Mouse (Mus musculus) neural tube, embryonic 14.5 days (tissue): ENCODE measurements around the gene Ttc13. TPM values are rescaled to one million over a fixed set of nuclear protein-coding genes. Genes with fewer than 3 reads are reported as not detected.
A peak's percentile ranks its signal among the peaks of the same experiment; 100 is the strongest.

ENCODE experiments used
- ATAC-seq: fragments of 200-750 bp; cut with Nextera tagmentation; 2 replicates; pipeline ENCODE4 v1.8.0; 2017; ENCODE audit warnings: low read depth, mild to moderate bottlenecking, moderate TSS enrichment, moderate library complexity
- H3K27ac ChIP-seq: fragments of 300-500 bp; sonication (generic); 2 replicates; pipeline ENCODE4 v1.5.1; 2014; ENCODE audit warnings: low read depth, mild to moderate bottlenecking, control low read depth, low read length, moderate library complexity, mixed read lengths
- H3K27me3 ChIP-seq: fragments of 300-500 bp; sonication (generic); 2 replicates; pipeline ENCODE4 v1.6.1; 2014; ENCODE audit warnings: low read length; ENCODE audit not compliant: control insufficient read depth, insufficient read depth
- H3K36me3 ChIP-seq: fragments of 300-500 bp; sonication (generic); 2 replicates; pipeline ENCODE4 v1.6.1; 2014; ENCODE audit warnings: low read length, mixed read lengths; ENCODE audit not compliant: control insufficient read depth, insufficient read depth
- H3K4me1 ChIP-seq: fragments of 300-500 bp; sonication (generic); 2 replicates; pipeline ENCODE4 v1.6.1; 2014; ENCODE audit warnings: low read length; ENCODE audit not compliant: control insufficient read depth, insufficient read depth
- H3K4me2 ChIP-seq: fragments of 300-500 bp; sonication (generic); 2 replicates; pipeline ENCODE4 v1.6.1; 2014; ENCODE audit warnings: mild to moderate bottlenecking, low read depth, low read length, control low read depth
- H3K4me3 ChIP-seq: fragments of 300-500 bp; sonication (generic); 2 replicates; pipeline ENCODE4 v1.5.1; 2014; ENCODE audit warnings: low read depth, low read length, control low read depth, mixed read lengths
- H3K9ac ChIP-seq: fragments of 300-500 bp; sonication (generic); replicated peaks from 2 replicates; pipeline ENCODE4 v1.6.1; 2014; ENCODE audit warnings: low read depth, mild to moderate bottlenecking, control low read depth, low read length, mixed read lengths
- H3K9me3 ChIP-seq: fragments of 300-500 bp; sonication (generic); 2 replicates; pipeline ENCODE4 v1.6.1; 2016; ENCODE audit warnings: low read length; ENCODE audit not compliant: control insufficient read depth
- WGBS: fragments of 180-500 bp; shearing (Covaris S2); extraction: QIAGEN DNeasy Blood & Tissue Kit; methylation state at CpG from one replicate; pipeline ENCODE4 v1.1.7; 2014; 5-methylcytosine and 5-hydroxymethylcytosine counted together
- polyA plus RNA-seq: library from polyadenylated mRNA; unstranded; fragments of >200 nt; fragmentation: Nextera tagmentation; extraction: Ambion mirVana; gene quantifications from 2 replicates; pipeline ENCODE4 v1.2.1, GENCODE M21; 2014

The Ttc13 gene
- polyA plus RNA-seq, 1 experiment from 2014 or later = 70.9 TPM

DNA sequence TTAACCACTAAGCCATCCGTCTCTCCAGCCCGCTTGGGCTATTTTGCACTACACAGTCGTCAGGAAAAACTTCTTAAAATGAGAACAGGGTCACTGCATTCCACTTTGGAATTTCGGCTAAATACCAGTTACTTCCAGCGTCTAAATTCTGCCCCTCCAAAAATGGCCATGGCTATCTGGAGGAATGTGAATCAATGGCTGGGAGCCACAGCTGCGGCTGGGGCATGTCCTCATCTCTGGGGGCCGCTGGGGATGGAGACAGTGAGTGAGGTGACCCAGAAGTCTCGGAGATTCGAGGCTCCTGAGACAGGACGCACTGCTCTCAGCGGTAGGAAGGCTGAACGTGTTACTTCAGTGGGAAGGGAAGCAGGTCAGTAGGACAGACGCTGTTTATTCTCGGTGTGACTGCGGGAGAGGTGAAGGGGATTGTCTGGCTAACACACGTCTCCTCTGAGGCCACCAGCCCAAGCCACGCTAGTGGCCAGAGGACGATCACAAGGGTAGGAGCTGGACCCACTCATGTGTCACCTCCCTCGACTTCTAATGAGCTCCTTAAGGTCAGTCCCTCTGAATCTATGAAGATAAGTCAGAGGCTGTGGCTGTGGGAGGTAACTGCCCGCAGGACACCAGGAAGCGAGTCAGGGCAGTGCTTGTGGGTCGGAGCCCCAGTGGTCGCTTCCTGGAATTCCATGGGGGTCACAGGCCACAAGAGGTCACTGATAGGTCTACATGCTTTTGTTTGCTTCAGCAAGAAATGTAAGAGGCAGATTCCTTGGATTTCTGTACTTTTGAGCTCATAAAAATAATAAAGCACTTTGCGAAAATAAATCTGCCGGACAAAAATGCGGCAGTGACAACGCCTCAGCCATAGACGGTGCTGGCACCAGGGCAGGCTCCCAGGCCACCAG, 68.0 kb downstream of the Ttc13 start:
- Histone ChIP-seq H3K27me3 (no peaks in the 10 kb centered on the region), H3K4me1 (peaks cover 24% of the 10 kb centered on the region), H3K36me3 (no peaks in the 10 kb centered on the region), H3K27ac (no peak overlapping the region), H3K4me3 (no peak overlapping the region), H3K4me2 (no peak overlapping the region), H3K9ac (no peak overlapping the region), H3K9me3 (no peaks in the 10 kb centered on the region)
- ATAC-seq = no peak
- WGBS = 71% methylated on average over 28 of the region's 28 CpGs

DNA sequence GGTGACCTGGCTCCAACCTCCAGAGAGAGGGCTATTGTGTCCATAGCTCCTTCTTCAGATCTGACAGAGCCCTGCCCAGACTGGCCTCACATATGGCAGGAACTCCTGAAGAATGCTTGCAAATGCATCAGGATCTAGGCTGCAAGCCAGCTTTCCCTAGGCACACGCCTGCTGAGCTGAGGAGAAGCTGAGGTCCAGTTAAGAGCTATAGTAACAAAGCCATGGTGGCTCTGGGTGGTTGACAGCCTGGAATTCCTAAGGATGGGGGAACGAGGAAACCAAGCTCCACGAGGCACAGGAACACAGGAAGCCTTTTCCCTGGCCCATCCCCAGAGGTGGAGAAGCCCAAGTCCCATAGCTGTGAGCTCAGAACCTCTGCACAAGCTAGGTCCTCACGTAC, 69.2 kb downstream of the Ttc13 start:
- Histone ChIP-seq H3K4me1 (0 out of 2 replicates have a peak, but pooled peaks cover 14% of the 10 kb centered on the region), H3K9me3 (no peaks in the 10 kb centered on the region), H3K27ac (peak overlapping the region; percentile 34; the same call in 1 of the 2 replicates), H3K27me3 (no peaks in the 10 kb centered on the region), H3K4me2 (no peak overlapping the region), H3K9ac (no peak overlapping the region), H3K4me3 (no peak overlapping the region), H3K36me3 (no peaks in the 10 kb centered on the region)
- WGBS = 40% methylated on average over 4 of the region's 4 CpGs
- peak; percentile 38; the same call in 1 of the 2 replicates for ATAC-seq

DNA sequence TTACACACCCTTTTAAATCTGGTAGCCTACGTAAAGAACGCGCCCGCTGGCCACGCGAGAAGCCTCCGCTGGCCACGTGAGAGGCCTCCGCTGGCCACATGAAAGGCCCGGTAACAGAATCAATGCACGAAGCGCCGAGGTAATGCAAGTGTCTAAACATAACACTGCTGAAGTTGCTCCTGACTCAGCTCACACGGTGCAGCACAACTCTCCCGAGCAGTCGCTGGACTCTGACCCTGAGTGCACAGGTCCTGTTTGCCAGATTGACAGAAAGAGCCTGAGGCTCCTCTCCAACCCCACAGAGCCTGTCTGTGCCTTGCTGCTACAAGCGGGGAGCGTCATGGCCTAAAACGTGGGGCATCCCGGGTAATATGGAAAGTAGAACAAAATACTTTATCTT, 70.0 kb downstream of the Ttc13 start:
- Histone ChIP-seq H3K27me3 (no peaks in the 10 kb centered on the region), H3K27ac (no peak overlapping the region), H3K9ac (no peak overlapping the region), H3K36me3 (no peaks in the 10 kb centered on the region), H3K4me1 (0 out of 2 replicates have a peak, but pooled peaks cover 14% of the 10 kb centered on the region), H3K4me2 (no peak overlapping the region), H3K9me3 (no peaks in the 10 kb centered on the region), H3K4me3 (no peak overlapping the region)
- ATAC-seq = no peak
- WGBS = 93% methylated on average over 20 of the region's 20 CpGs

DNA sequence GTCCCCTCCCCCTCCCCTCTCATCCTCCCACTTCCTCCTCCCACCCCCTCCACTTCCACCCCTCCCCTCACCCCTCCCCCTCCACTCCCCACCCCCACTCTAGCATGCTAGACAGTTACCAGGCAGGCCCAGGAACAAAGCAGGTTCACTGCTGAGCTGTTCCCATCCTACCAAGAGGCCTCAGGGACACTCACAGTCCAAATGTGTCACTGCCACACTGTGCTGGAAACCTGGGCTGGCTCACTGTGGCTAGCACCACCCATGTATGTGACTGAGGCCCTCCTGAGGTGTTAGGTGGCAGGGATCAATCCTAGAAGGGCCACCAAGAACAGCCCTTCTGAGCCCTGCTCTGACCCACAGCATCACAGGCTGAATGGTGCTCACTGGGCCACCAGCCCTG, 73.5 kb downstream of the Ttc13 start:
- Histone ChIP-seq H3K27ac (peak overlapping the region; percentile 60; the same call in 1 of the 2 replicates), H3K9ac (no peak overlapping the region), H3K27me3 (no peaks in the 10 kb centered on the region), H3K9me3 (no peaks in the 10 kb centered on the region), H3K4me1 (peaks cover 22% of the 10 kb centered on the region), H3K4me3 (no peak overlapping the region), H3K36me3 (no peaks in the 10 kb centered on the region), H3K4me2 (no peak overlapping the region)
- no peak for ATAC-seq

- 40% methylated on average over 18 of the region's 18 CpGs for WGBS
- no peaks in the 10 kb centered on the region for H3K36me3 ChIP-seq
- H3K9ac ChIP-seq = peak overlapping the region; percentile 41; the same call in 1 of the 2 replicates
- H3K27ac ChIP-seq = peak overlapping the region; percentile 66
- H3K4me2 ChIP-seq = peak overlapping the region; percentile 8; the same call in 1 of the 2 replicates
- ATAC-seq = peak; percentile 67
- no peaks in the 10 kb centered on the region for H3K9me3 ChIP-seq
- no peaks in the 10 kb centered on the region for H3K27me3 ChIP-seq
- no peak overlapping the region for H3K4me3 ChIP-seq
- H3K4me1 ChIP-seq = peaks cover 16% of the 10 kb centered on the region
Observed at GRCm38 (mm10) chr8:124643540-124644339, 78.0 kb downstream of the Ttc13 start.

GRCm38 (mm10) chr8:124641599-124641998, 80.2 kb downstream of the Ttc13 start:
- no peak overlapping the region for H3K4me3 ChIP-seq
- H3K27me3 ChIP-seq = no peaks in the 10 kb centered on the region
- H3K4me2 ChIP-seq = no peak overlapping the region
- H3K9ac ChIP-seq = no peak overlapping the region
- H3K4me1 ChIP-seq = peaks cover 16% of the 10 kb centered on the region
- no peak overlapping the region for H3K27ac ChIP-seq
- ATAC-seq = no peak
- no peaks in the 10 kb centered on the region for H3K9me3 ChIP-seq
- H3K36me3 ChIP-seq = peaks cover 16% of the 10 kb centered on the region
- WGBS = 97% methylated on average over 8 of the region's 8 CpGs

GRCm38 (mm10) chr8:124635247-124635502, 86.6 kb downstream of the Ttc13 start:
- no peak for ATAC-seq
- H3K4me1 ChIP-seq = no peaks in the 10 kb centered on the region
- H3K9ac ChIP-seq = no peak overlapping the region
- no peaks in the 10 kb centered on the region for H3K27me3 ChIP-seq
- H3K27ac ChIP-seq = no peak overlapping the region
- H3K9me3 ChIP-seq = no peaks in the 10 kb centered on the region
- no peak overlapping the region for H3K4me3 ChIP-seq
- 89% methylated on average over 8 of the region's 8 CpGs for WGBS
- peaks cover 21% of the 10 kb centered on the region for H3K36me3 ChIP-seq
- no peak overlapping the region for H3K4me2 ChIP-seq

DNA sequence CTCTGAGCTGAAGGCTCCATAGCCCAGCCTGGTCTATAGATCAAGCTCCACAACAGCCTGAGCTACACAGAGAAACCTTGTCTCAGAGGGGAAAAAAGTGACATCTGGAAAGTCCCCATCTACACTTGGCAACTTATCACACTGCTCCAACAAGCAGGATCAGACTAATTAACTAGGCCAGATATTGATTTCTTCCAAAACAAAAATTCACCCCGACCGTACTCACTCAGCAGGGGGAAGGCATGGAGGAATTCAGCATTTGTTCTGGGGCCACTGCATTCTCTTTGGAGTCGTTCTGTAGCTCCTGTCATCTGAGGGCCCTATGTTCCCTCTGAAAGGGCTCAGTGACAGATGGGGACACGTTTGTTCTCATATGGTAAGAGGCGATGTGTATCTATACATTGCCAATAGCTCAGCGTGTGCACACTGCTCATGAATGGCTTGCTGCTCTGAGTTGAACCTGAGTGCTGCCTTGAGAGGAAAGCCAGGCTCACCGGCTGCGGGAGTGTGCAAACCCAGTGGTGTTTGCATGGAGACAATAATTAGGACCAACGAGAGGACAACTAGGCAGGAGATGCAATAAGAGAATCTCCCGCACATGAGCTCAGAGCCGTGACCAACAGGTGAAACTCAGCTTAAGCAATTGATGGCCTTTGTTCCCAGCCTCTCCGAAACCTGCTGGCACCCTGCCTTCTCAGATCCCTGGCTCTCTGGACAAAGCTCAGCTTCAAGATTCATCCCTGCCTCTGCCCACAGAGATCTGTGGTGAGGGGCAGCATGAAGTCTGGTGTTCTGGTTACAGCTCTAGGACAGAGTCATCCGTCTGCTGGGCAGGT, 87.2 kb downstream of the Ttc13 start:
- Histone ChIP-seq H3K27ac (no peak overlapping the region), H3K9ac (no peak overlapping the region), H3K27me3 (no peaks in the 10 kb centered on the region), H3K9me3 (no peaks in the 10 kb centered on the region), H3K36me3 (peaks cover 21% of the 10 kb centered on the region), H3K4me1 (no peaks in the 10 kb centered on the region), H3K4me2 (no peak overlapping the region), H3K4me3 (no peak overlapping the region)
- no peak for ATAC-seq
- WGBS = 74% methylated on average over 13 of the region's 13 CpGs
